Mouse (Mus musculus) lung, postnatal 36 days (tissue): Measurements from ENCODE around the gene Pklr.

Source experiments
- DNase-seq: peaks from one replicate; pipeline ENCODE4 v3.0.0; 2022; ENCODE audit warnings: mixed read lengths

Gene Pklr

DNA sequence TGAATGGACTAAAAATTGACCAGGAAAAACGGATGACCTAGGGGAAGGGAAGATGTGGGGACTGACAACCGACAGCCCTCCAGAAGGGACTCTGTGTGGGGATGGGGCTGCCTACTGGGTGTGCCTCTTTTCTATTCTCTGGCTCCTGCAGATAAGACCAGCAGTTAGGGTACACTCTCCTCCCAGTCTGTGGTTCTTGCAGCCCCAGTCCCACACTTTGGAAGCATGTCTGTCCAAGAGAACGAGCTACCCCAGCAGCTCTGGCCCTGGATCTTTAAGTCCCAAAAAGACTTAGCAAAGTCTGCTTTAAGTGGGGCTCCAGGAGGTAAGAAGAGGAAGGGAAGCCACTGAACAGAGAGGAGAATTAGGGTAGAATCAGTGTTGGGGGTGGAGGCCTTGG lies at the start of gene Pklr:
TSS of gene Pklr (plus strand) at position 185 of the 400 bp plus-strand sequence.
- no peak for DNase-seq

DNA sequence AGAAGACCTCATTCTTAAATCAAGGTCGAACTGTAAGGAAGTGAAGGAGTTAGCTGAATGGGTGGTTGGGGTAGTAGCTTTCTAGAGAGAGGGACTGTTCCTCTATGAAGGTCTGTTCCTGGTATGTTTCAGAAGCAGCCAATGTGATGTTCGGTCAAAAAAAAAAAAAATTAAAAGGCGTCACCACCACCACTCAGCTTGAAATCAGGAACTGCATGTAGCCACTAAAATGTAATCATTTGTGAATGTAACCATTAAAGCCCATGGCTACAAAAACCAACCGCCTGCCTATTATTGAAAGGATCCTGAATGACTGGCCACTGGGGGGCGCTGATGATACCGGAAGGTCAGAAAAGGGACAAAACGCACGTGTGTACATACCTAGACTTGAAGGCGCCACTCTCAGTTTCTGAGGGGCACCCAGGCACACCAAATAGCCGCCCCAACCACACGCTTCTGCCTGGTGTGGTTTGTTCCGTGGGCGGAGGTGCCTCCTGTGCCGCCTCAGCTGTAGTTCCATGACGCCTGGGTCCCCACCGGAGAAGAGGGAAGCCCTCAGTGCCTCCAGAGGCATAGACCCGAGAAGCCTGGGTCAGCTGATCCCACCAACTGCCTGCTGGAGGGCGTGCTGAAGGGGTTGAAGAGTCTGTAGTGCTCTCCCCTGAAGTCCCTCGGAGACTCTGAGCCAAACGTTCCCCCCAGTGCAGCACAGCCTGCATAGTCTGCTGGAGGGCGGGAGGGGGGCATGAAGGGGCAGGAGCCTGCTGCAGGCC lies 48.4 kb upstream of the Pklr start:
- peak; percentile 93 for DNase-seq

DNA sequence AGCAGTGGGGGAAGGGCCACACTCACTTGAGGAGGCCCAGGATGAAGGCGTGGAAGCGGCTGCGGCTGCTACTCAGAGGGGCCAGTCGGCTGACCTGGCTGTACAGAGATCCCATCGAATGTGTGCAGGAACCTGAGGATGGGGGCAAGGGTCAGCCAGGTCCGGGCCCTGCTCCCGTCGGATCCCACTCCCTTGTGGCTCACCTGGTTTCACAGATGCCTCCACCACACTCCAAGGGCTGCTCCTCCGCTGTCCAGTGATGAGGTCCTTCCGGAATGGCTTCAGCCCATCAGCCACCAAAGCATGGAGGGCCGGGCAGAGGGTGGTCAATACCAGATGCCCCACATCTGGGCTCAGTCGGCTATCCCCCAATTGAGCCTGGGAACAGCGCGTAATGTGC lies 47.0 kb upstream of the Pklr start:
- DNase-seq = no peak

DNA sequence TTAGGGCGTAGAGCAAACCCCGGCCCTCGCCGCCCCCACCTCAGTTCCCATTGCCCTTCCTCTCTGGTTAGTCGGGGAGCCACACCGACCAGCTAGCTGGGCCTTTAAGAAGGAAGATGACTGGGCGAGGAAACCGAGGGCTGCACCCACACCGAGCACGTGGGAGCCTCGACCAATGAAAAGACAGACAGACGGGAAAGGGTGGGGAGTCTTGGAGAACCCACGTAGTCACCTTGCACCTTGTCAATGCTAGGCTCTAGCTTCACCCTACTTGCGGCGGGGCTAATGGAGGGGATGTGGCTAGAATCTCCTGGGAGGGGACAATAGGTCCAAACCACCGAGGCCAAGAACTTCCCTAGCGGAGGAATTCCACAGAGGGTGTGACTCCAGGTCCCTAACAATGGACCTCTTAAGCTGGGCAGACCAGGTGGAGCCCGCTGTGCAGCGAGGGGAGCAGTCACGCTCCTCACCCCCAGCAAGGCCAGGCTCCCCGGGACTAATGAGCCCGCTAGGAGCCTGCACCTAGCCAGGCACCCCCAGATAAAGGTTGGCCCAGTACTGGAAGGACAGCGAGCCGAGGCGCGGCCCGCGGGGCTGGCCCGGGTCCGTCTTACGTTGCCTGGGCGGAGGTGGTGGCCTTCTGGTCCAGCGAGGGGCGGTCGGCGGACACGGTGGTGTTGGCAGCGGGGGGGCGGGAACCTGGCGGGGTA lies 45.9 kb upstream of the Pklr start:
- peak; percentile 95 for DNase-seq

DNA sequence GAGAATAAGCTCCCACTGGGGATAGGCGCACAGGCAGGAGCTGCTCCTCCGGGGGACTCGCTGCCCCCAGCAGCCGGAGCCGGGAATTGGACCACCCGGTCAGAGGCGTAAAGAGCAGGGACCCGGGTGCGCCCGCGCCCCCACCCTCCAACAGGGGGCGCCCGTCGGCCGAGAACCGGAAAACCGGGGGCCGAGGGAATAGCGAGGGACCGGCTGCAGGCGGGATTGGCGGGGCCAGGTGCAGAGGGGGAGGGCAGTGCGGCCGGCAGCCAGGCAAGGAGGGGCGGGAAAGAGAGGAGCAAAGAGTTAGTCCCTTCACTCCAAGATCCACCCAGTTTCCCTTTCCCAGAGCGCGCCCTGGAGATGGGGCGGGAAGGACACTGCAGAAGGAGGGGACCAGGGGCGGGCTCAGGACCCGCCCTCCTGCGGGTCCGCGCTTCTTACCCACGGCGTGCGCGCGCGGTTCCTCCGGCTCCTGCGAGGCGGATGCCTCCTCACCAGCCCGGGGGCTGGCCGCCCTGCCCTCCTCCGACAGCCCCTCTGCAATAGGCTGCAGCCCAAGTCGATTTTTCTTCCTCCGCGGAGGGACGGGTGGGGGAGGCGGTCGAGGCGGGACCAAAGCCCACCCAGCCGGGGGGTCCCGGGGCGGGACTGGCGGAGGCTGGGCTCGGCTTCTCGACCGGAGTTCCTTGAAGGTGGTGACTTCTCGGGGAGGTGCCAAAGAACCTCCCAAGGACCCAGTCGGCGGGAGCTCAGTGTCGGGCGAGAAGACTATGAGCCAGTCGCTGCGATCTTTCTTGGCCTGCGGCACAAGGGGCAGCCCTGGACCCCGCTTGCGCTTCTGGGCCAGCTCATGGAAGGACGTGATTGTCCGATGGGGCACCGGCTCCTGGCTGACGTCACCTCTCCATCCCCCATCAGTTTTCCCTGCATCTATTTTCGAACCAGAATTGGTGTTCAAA lies 45.0 kb upstream of the Pklr start:
- DNase-seq = peak; percentile 83

DNA sequence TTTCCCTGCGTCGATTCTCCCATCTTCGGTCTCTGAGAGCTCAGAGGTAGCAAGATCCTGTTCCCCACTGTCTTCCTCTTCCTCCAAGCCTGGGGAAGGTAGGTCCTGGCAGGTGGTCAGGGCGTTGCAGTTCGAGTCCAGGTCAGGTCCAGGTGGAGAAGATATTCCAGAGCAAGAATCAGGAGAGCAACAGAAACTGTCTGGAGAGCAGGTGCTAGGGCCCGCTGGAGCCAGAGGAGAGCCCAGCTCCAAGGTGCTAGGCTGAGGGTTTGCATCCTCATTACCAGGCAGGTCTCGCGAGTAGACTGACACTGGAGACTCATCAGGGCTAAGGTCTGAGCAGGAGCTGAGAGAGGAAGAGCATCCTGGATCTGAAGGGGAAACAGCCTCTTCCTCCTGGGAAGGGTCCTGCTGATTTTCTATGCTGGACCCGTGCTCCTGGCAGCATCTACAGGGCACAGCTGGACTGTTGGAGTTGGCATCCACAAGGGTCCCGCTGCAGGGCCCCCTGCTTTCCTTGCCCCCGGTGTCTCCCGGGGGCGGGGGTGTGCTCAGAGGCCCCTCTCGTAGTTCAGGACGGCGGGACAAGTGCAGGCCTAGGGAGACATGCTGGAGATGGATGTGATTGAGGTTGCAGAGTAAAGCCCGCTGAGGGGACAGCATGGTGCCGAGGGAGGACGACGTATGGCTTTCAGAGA lies 44.0 kb upstream of the Pklr start:
- no peak for DNase-seq

DNA sequence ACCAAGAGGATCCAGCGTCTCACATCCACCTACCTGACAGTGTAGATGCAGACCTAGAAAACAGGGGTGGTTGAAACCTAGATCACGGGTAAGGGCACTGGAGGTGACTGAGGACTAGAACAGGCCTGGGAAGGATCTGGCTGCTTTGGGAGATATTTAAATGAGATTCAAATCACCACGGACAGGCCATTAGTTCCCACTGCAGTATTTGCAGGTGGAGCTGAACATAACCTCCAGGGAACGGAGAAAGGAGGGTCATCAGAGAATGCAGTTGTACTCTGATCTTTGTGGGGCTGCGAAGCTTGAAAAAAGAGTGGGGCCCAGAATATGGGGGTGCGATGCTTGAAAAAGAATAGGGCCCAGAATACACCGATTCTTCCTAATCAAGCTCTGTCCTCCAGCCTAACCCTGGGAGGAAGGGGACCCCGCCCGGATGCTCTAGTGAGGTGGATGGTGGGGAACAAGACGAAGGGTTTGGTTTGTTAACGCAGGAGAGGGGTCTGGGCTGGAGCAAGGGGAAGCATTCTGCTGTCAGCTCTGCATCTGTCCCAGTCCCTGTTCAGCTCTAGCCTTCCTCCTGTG lies 43.3 kb upstream of the Pklr start:
- no peak for DNase-seq

DNA sequence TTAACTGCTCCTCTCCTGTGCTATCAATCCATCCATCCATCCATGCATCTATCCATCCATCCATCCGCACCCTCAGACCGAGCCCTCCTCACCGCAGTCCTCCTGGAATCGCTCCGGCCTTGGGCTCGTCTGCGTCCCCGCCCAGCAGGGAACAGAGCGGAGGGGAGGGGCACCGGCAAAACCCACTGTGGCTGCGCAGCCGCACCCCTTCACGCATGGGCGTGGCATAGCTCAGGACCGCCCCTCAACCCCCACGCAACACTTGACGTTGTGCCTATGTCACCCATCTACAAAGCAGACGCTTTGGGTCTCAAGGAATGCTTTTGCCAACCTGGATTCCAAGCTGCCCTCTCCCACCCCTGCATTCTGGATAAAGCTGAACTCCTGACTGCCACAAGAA lies 42.8 kb upstream of the Pklr start, which contains the start of gene Rusc1:
TSS of gene Rusc1 (minus strand) at position 137 of the 400 bp plus-strand sequence.
- peak; percentile 93 for DNase-seq

DNA sequence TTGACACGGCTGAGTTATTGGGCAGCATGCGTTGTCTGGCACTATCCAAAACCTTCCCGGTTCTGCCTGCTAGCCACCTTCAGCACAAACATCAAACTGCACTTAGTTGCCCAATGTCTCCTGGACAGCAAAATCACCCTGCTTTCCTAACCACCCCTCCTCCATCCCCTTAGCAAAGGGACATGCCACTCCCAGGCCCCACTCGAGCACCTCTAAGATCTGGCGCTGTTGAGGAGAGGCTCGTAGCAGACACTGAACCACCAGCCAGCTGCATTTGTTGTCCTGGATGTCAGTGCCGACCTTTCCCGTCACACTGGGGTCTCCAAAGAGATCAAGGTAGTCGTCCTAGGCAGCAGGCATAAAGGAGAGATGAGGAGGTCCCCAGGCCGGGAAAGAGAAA lies 41.9 kb upstream of the Pklr start:
- no peak for DNase-seq

DNA sequence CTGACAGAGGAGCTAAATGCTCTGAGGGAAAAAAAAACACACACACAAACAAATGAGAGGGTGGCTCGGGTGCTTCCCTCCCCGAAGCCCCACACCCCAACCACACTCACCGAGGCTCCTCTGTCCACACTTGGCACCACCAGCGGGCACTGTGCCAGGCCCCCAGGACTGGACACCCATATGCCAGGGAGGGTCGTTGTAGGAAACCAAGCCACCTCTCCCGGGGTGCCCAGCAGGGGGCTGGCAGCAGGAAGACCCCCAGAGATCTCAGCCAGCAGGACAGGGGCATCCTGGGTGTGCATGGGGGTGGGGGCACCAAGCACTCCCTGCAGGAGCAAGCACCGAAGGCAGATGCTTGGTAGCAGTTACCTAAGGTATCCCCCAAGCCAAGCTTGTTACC lies 35.1 kb upstream of the Pklr start, which contains the start of gene Gm43738:
TSS of gene Gm43738 (minus strand) at position 289 of the 400 bp plus-strand sequence.
- no peak for DNase-seq

DNA sequence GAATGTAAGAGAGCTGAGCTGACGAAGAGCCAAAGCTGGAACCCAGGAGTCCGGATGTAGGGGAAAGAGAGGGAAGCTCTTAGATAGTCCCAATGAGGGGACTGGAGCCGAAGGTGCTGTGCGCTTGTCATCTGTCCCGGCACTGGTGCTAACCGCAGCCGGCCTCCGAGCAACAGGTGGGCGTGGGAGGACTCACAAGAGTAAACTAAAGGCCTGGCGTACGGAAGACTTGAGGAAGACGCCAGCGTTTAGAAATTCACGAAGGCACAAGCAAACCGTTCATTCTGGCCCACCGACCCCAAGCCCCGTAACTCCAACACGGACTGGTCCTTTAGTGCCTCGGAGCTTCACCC lies 34.5 kb upstream of the Pklr start:
- DNase-seq = peak; percentile 23

DNA sequence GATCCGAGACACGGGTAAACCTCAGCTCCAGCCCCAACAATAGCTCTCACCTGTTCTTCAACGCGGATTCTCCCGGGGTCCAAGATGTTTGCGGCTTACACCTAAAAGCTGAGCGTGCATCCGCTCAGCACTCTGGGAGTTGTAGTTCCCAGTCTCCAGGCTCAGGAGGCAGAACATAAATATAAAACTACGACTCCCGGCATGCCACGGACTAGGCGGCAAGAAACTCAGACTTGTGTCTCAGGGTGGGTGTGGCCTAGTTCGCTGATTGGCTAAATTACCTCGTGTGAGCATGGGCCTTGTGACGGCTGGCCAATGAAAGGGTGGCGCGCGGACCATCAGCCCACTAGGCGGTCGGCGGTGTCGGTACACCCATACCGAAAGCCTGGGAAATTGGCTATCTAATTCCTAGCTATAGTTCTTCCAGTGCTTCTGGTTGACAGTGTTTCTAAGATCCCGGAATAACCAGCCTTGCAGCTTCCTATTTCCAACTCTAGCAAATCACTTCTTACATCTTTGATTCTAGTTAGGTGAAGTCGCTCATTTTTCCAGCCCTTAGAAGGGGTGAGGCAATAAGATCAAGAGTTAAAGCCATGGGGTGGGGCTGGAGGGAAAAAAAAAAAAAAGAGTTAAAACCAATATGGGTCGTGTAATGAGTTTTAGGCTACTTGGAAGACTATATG lies 34.0 kb upstream of the Pklr start, which contains the start of gene Fdps:
TSS of gene Fdps (minus strand) at position 148 of the 683 bp plus-strand sequence.
- peak; percentile 100 for DNase-seq

DNA sequence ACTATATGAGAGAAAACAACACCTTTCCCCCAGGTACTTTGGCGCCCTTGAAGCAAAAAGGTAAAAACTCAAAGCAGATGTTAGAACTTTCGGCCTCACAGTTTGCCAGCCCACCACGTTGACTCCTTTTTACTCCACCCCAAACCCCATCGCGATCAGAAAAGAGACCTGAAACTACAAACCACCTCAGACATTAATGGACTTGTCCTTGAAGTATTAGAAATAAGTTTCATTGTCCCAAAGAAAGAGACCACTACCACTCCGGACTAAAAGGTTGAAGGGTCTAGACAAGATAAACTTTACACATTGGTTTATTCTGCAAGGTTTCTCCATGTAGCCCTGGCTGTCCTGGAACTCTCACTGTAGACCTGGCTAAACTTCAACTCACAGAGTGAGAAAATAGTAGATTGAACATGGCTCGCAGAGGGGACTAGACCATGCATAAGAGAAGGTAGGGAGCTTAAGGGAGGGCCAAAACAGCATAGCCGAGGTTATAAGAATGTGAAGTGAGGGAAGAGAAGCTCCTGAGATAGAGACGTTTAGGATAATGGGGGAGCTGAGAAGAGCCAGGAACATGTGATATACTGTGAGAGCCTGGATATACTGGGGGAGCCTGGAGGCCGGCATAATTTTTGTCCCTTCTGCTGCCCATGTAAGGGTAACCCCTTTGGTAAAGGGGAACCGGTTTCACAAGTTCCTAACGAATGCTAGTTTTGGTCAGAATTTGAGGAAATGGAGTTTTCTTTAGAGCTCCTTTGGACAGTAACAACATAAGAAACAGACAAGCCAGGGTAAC lies 33.2 kb upstream of the Pklr start:
- no peak for DNase-seq

DNA sequence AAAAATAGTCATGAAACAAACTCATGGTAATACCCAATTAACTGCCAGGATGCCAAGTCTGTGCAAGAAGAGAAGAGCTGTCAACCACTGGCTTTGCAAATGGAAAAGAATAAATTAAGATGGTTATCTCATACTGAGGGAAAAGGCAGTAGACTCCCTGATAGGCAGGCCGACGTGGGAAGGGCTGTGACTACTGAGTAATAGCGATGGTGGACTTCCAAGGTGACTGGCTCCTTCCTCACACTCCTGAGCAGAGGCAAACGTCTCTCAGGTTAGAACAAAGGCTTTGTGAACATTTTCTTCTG lies 32.7 kb upstream of the Pklr start:
- no peak for DNase-seq

DNA sequence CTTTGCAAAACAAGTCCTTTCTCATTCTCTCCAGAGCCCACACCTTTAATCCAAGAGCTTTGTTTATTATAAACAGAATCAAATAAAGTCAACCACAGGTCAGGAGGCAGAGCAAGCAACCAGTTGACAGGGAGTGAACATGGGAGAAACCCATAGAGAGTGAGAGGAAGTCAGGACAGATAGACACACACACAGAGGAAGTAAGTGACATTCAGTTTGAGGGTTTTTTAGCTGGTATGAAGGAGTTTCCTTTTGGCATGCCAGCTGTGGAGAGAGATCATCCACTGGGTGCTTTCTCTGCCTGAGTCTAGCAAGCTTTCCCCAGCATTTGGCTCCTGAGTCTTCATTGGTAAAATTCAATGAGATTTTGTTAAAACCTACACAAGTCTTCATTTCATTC lies 29.1 kb upstream of the Pklr start:
- DNase-seq = no peak

DNA sequence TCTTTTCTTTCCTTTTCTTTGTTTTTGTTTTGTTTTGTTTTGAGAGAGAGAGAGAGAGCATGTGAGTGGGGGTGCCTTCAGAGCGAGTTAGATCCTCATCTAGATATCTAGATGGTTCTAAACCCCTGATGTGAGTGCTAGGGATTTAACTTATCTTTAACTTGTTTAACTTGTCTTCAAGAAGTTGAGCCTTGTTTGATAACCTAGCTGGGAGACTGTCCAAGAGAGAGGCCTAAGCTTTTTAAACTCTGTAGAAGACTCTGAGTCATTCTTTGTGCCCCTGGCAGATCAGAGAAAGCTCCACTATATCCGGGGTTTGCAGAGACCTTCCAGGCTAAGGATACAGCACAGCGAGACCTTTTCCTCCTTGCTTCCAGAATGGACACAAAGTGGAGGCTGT lies 28.4 kb upstream of the Pklr start:
- no peak for DNase-seq

DNA sequence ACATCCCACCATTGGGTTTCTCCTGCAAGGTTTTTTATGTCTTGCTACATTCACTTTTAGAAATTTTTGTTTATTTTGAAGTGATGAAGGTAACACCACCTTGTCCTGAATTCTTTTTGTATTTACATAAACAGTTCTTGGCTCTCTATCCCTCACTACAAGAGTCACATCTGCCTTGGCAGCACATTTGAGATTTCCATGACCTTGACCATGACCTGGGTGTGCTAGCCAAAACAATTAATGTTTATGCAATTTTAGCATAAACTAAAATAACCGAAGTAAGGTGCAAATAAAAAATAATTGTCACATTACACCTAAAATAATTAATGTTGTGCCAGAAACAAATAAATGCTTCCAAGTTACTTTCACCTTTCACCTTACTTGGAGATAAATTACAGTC lies 27.8 kb upstream of the Pklr start:
- no peak for DNase-seq

DNA sequence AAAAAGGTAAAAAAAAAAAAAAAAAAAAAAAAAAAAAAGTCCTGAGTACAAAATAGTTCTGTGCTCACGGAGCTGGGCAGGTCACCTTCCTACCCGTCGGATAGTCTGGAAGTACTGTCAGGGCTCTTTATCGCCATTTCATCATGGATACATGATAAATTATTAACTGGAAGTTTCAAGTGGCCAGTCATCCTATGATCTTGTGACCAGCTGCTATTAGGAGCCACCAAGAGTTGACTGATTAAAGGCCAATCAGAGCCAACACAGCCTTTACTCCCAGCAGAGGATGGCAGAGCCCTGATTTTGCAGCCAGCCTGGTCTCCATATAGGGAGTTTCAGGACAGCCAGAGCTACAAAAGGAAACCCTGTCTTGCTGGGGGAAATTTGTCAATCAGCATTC lies 22.9 kb upstream of the Pklr start:
- peak; percentile 30 for DNase-seq

DNA sequence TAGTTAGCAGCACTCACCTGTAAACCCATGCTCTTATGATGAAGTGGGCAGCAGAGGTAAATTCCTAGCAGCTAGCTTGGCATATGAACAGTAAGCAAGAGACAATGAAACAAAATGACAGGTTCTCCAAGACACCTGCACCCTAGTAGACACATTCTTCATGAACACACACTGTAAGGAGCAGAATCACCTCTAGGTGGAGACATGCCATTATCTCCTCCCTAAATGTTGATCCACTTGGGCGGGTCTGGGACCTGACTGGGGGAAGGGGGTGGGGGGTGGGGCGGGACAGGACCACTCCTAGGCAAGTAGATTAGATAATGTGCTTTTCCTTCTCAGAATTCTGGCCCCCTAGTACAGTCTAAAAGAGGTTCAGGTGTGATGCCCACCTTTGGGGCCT lies 20.4 kb upstream of the Pklr start:
- DNase-seq = peak; percentile 72

DNA sequence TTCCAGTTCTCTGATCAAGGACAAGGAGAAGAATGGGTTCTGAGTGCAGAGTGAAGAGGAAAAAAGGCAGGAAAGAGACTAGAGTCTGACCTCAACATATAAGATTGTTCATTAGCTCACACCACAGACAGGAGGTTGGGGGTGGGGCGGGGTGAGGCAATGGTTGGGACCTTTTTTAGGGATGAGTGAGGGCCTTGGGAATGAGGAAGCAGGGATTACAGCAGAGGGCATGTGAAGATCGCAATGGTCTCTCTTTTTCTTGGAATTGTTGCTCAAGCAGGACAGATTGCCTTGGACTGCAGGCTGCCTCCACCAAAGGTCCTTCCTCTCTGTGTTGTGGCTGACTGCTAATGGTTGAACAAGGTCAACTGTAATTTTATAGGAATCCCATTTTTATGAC lies 12.6 kb upstream of the Pklr start:
- peak; percentile 58 for DNase-seq

DNA sequence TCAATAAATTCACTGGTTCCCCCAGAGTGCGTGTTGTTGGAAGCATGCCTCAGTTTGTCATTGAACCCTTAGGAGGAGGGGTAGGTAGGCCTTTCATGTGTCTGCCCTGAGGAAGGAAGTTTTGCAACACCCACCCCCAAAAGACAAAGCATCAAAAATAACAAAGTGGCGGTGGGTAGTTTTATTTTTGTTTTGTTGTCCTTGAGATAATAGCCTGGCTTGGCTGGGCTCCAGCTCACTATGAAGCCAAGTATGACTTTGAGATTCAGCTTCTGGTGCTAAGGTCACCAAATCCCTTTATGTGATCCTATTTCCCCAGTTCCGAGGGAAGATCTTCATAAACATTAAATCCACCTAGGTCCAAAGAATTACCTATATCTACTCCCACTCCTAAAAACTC lies 11.7 kb upstream of the Pklr start:
- DNase-seq = no peak
